Mouse (Mus musculus): Measurements from ENCODE around the gene Slc25a43.
"Not testable (repeated sequence)": the region's sequence is repeated elsewhere in the genome, so short reads cannot be mapped to it uniquely, and the experiment has no call there.

Slc25a43 gene

GRCm38 (mm10) chrX:36762289-36762688 lies 18.8 kb downstream of the Slc25a43 start:
- Histone ChIP-seq H3K27me3 (ENCODE audit: control insufficient read depth, insufficient read depth, low read length, poor library complexity, severe bottlenecking) (no peaks in the 10 kb centered on the region), H3K36me3 (ENCODE audit: control insufficient read depth, insufficient read depth, low read length, poor library complexity, severe bottlenecking) (no peaks in the 10 kb centered on the region)
- DNase-seq (ENCODE audit: low read depth, low spot score) = no peak

GRCm38 (mm10) chrX:36762894-36763293 lies 19.4 kb downstream of the Slc25a43 start:
- Histone ChIP-seq H3K27me3 (ENCODE audit: control insufficient read depth, insufficient read depth, low read length, poor library complexity, severe bottlenecking) (no peaks in the 10 kb centered on the region), H3K36me3 (ENCODE audit: control insufficient read depth, insufficient read depth, low read length, poor library complexity, severe bottlenecking) (no peaks in the 10 kb centered on the region)
- no peak for DNase-seq (ENCODE audit: low read depth, low spot score)

DNA sequence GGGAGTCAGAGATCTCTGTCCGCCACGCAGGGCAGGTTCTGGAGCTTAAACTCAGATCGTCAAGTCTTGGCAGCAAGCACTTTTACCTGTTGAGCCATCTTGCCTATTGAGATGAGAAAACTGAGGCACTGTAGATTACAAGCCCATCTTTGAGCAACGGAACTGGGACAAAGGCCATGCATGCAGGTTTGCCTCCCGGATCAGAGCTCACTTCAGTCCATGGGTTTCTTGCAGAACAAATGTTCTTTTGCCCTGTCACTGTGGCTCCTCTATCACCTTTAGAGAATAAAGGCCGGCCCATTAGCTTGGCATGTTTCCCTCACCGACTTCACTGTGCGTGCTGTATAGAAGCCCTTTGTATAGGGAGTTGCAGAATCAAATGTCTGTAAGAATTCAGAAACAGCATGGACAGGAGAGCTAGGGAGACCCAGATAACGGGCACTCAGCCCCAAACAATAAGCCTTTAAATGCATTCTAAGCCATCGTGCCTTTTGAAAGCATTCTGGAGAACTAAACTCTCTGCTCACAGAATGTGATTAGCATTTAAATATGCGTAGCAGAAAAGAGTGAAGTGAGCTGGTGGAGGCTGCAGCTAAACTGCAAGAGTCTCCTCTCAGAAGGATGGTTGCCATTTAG lies 20.0 kb downstream of the Slc25a43 start:
- no peaks in the 10 kb centered on the region for H3K27me3 ChIP-seq (ENCODE audit: control insufficient read depth, insufficient read depth, low read length, poor library complexity, severe bottlenecking)
- DNase-seq (ENCODE audit: low read depth, low spot score) = no peak

GRCm38 (mm10) chrX:36763934-36764317 lies 20.5 kb downstream of the Slc25a43 start:
- Histone ChIP-seq H3K36me3 (ENCODE audit: control insufficient read depth, insufficient read depth, low read length, poor library complexity, severe bottlenecking) (no peaks in the 10 kb centered on the region), H3K27me3 (ENCODE audit: control insufficient read depth, insufficient read depth, low read length, poor library complexity, severe bottlenecking) (no peaks in the 10 kb centered on the region)
- DNase-seq (ENCODE audit: low read depth, low spot score) = no peak

More for the DNA sequence above, 20.0 kb downstream of the Slc25a43 start:
- no peaks in the 10 kb centered on the region for H3K36me3 ChIP-seq (ENCODE audit: control insufficient read depth, insufficient read depth, low read length, poor library complexity, severe bottlenecking)

DNA sequence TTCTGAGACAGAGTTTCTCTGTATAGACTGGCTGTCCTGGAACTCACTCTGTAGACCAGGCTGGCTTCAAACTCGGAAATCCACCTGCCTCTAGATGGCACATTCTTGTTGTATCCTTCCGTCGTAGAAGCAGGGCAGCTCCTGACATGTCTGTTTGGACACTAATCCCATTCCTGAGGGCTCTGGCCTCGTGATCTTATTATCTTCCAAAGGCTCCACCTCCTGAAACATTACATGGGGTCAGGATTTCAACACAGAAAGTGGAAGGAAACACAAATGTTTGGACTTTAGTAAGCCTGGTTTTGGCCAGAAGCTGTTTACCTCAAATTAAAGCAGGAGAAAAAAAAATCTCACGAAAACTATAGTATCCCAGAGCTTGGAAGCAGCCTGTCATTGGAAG lies 23.9 kb downstream of the Slc25a43 start:
- DNase-seq (ENCODE audit: low read depth, low spot score) = no peak
- Histone ChIP-seq H3K36me3 (ENCODE audit: control insufficient read depth, insufficient read depth, low read length, poor library complexity, severe bottlenecking) (no peaks in the 10 kb centered on the region), H3K27me3 (ENCODE audit: control insufficient read depth, insufficient read depth, low read length, poor library complexity, severe bottlenecking) (no peaks in the 10 kb centered on the region)

GRCm38 (mm10) chrX:36772591-36772990 lies 29.1 kb downstream of the Slc25a43 start:
- H3K27me3 ChIP-seq (ENCODE audit: control insufficient read depth, insufficient read depth, low read length, poor library complexity, severe bottlenecking) = no peaks in the 10 kb centered on the region
- H3K36me3 ChIP-seq (ENCODE audit: control insufficient read depth, insufficient read depth, low read length, poor library complexity, severe bottlenecking) = no peaks in the 10 kb centered on the region
- no peak for DNase-seq (ENCODE audit: low read depth, low spot score)

- no peaks in the 10 kb centered on the region for H3K27me3 ChIP-seq (ENCODE audit: control insufficient read depth, insufficient read depth, low read length, poor library complexity, severe bottlenecking)
- no peak for DNase-seq (ENCODE audit: low read depth, low spot score)
- H3K36me3 ChIP-seq (ENCODE audit: control insufficient read depth, insufficient read depth, low read length, poor library complexity, severe bottlenecking) = no peaks in the 10 kb centered on the region
These were observed 32.1 kb downstream of the Slc25a43 start for GRCm38 (mm10) chrX:36775520-36775919.

DNA sequence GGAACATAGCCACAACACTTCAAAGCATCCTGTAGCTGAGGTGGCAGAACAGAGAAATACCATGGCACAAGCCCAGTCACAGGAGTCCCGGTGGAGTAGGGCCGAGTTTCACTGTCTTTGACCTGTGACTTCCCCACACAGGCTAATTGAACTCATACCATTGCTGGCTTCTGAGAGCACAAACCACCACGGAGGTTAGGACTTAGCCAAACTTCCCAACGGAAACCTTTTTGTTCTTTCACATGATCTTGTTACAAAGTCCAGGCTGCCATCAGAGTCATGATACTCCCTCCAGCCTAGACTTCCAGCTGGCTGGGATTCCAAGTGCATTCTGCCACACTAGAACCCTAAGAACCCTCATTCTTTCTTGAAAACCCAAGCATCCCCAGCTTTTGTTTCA lies 34.2 kb downstream of the Slc25a43 start:
- no peak for DNase-seq (ENCODE audit: low read depth, low spot score)
- H3K36me3 ChIP-seq (ENCODE audit: control insufficient read depth, insufficient read depth, low read length, poor library complexity, severe bottlenecking) = no peaks in the 10 kb centered on the region
- no peaks in the 10 kb centered on the region for H3K27me3 ChIP-seq (ENCODE audit: control insufficient read depth, insufficient read depth, low read length, poor library complexity, severe bottlenecking)

GRCm38 (mm10) chrX:36789360-36789759 lies 45.9 kb downstream of the Slc25a43 start:
- no peaks in the 10 kb centered on the region for H3K27me3 ChIP-seq (ENCODE audit: control insufficient read depth, insufficient read depth, low read length, poor library complexity, severe bottlenecking)
- no peaks in the 10 kb centered on the region for H3K36me3 ChIP-seq (ENCODE audit: control insufficient read depth, insufficient read depth, low read length, poor library complexity, severe bottlenecking)
- DNase-seq (ENCODE audit: low read depth, low spot score) = no peak

DNA sequence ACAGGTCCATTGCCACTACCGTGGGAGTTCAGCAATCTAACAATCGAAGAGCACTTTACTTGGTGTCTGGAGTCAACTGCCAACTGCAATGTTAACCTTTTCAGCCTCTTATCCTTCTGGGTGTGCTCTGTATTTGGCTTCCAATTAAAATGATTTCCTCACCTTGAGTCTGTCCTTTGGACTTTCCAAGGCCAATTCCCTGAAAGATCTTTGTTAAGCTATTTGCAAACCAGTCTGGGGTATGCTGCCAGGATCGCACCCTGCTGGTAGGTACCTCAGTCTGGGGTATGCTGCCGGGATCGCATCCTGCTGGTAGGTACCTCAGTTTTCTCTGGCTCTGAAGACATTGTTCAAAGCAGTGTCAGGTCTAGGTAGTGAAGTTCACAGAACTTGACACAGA lies 51.1 kb downstream of the Slc25a43 start:
- H3K27me3 ChIP-seq (ENCODE audit: control insufficient read depth, insufficient read depth, low read length, poor library complexity, severe bottlenecking) = no peaks in the 10 kb centered on the region
- H3K36me3 ChIP-seq (ENCODE audit: control insufficient read depth, insufficient read depth, low read length, poor library complexity, severe bottlenecking) = no peaks in the 10 kb centered on the region
- DNase-seq (ENCODE audit: low read depth, low spot score) = no peak

GRCm38 (mm10) chrX:36795424-36796162 lies 52.1 kb downstream of the Slc25a43 start, which contains the start of gene Slc25a5:
Slc25a5 (plus strand) TSS chrX:36795651.
- Histone ChIP-seq H3K36me3 (ENCODE audit: control insufficient read depth, insufficient read depth, low read length, poor library complexity, severe bottlenecking) (no peaks in the 10 kb centered on the region), H3K27me3 (ENCODE audit: control insufficient read depth, insufficient read depth, low read length, poor library complexity, severe bottlenecking) (no peaks in the 10 kb centered on the region)
- DNase-seq (ENCODE audit: low read depth, low spot score) = peak; percentile 90

DNA sequence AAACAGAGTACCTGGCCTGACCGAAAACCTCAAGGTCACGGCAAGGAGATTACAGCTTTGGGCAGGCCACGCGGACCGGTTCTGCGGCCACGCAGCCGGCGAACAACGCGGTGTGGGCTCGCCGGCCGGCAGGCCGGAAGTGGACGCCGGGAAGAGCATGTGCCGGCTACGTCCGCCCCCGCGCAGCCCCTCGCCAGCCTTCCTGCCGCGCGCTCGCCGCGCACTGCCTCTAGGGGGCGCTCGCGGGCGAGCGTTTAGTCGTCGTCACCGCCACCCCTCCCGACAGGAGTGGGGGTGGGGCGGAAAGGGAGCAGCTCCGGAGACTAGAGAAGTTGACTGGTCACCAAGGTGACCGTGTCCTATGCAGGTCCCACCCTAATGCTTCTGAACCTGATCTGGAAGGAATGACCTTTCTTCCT lies 52.7 kb downstream of the Slc25a43 start:
- no peaks in the 10 kb centered on the region for H3K27me3 ChIP-seq (ENCODE audit: control insufficient read depth, insufficient read depth, low read length, poor library complexity, severe bottlenecking)
- H3K36me3 ChIP-seq (ENCODE audit: control insufficient read depth, insufficient read depth, low read length, poor library complexity, severe bottlenecking) = no peaks in the 10 kb centered on the region
- peak; percentile 86 for DNase-seq (ENCODE audit: low read depth, low spot score)

GRCm38 (mm10) chrX:36796734-36797133 lies 53.3 kb downstream of the Slc25a43 start:
- H3K36me3 ChIP-seq (ENCODE audit: control insufficient read depth, insufficient read depth, low read length, poor library complexity, severe bottlenecking); DNase-seq (ENCODE audit: low read depth, low spot score); H3K27me3 ChIP-seq (ENCODE audit: control insufficient read depth, insufficient read depth, low read length, poor library complexity, severe bottlenecking): not testable (repeated sequence)

- Histone ChIP-seq H3K36me3 (ENCODE audit: control insufficient read depth, insufficient read depth, low read length, poor library complexity, severe bottlenecking) (no peaks in the 10 kb centered on the region), H3K27me3 (ENCODE audit: control insufficient read depth, insufficient read depth, low read length, poor library complexity, severe bottlenecking) (no peaks in the 10 kb centered on the region)
- DNase-seq (ENCODE audit: low read depth, low spot score) = no peak
These were observed 55.8 kb downstream of the Slc25a43 start for GRCm38 (mm10) chrX:36799131-36799879.

DNA sequence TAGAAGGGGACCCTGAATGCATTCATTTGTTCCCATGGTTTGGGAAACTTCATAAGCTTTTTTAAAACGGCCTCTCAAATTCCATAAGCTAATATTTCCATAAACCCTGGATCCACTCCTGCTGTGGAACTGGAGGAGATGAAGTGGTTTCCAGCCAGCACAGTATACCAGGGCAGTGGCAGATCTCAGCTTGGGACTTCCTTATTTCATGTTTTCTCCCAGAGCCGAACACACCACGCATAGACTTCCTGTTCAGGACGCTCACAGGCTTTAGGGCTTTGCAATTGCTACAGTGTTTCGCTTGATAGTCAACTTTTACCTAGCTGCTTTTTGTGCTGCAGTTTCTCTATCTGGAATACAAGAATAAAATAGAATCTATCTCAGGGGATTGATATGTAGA lies 59.7 kb downstream of the Slc25a43 start:
- peak; percentile 32 for DNase-seq (ENCODE audit: low read depth, low spot score)
- no peaks in the 10 kb centered on the region for H3K36me3 ChIP-seq (ENCODE audit: control insufficient read depth, insufficient read depth, low read length, poor library complexity, severe bottlenecking)
- H3K27me3 ChIP-seq (ENCODE audit: control insufficient read depth, insufficient read depth, low read length, poor library complexity, severe bottlenecking) = no peaks in the 10 kb centered on the region
